Mouse (Mus musculus): Measurements from ENCODE around the gene Tas1r2.

The Tas1r2 gene

GRCm38 (mm10) chr4:139653238-139653637 is at the start of gene Tas1r2:
Tas1r2 (plus strand) TSS chr4:139653538.
- DNase-seq (ENCODE audit: low read depth in 2 of 2, low spot score in 2 of 2) = no peak

- DNase-seq (ENCODE audit: low read depth in 2 of 2, low spot score in 2 of 2) = no peak
These were observed 48.1 kb upstream of the Tas1r2 start for GRCm38 (mm10) chr4:139605216-139605615.

- DNase-seq (ENCODE audit: low read depth in 2 of 2, low spot score in 2 of 2) = no peak
These were observed 46.6 kb upstream of the Tas1r2 start for GRCm38 (mm10) chr4:139606732-139607131.

- DNase-seq (ENCODE audit: low read depth in 2 of 2, low spot score in 2 of 2) = no peak
These were observed 44.4 kb upstream of the Tas1r2 start for GRCm38 (mm10) chr4:139608975-139609374.

GRCm38 (mm10) chr4:139610954-139611353 is 42.4 kb upstream of the Tas1r2 start:
- DNase-seq (ENCODE audit: low read depth in 2 of 2, low spot score in 2 of 2) = no peak

GRCm38 (mm10) chr4:139611542-139611953 is 41.8 kb upstream of the Tas1r2 start:
- DNase-seq (ENCODE audit: low read depth in 2 of 2, low spot score in 2 of 2) = peak; percentile 77 to 83

GRCm38 (mm10) chr4:139614524-139615260 is 38.6 kb upstream of the Tas1r2 start:
- DNase-seq (ENCODE audit: low read depth in 2 of 2, low spot score in 2 of 2) = no peak

- DNase-seq (ENCODE audit: low read depth in 2 of 2, low spot score in 2 of 2) = peak; percentile 52 to 65
These were observed 36.9 kb upstream of the Tas1r2 start for GRCm38 (mm10) chr4:139616276-139617000.

GRCm38 (mm10) chr4:139617001-139617364 is 36.4 kb upstream of the Tas1r2 start:
- DNase-seq (ENCODE audit: low read depth in 2 of 2, low spot score in 2 of 2) = no peak

GRCm38 (mm10) chr4:139619765-139620164 is 33.6 kb upstream of the Tas1r2 start:
- no peak for DNase-seq (ENCODE audit: low read depth in 2 of 2, low spot score in 2 of 2)

GRCm38 (mm10) chr4:139622373-139623282 is 30.7 kb upstream of the Tas1r2 start, which contains the start of gene Aldh4a1:
Aldh4a1 (plus strand) TSS chr4:139622866.
- peak; percentile 80 to 81 for DNase-seq (ENCODE audit: low read depth in 2 of 2, low spot score in 2 of 2)

- no peak for DNase-seq (ENCODE audit: low read depth in 2 of 2, low spot score in 2 of 2)
These were observed 29.8 kb upstream of the Tas1r2 start for GRCm38 (mm10) chr4:139623434-139624115.

GRCm38 (mm10) chr4:139624116-139624489 is 29.2 kb upstream of the Tas1r2 start:
- no peak for DNase-seq (ENCODE audit: low read depth in 2 of 2, low spot score in 2 of 2)

- DNase-seq (ENCODE audit: low read depth in 2 of 2, low spot score in 2 of 2) = no peak
These were observed 28.6 kb upstream of the Tas1r2 start for GRCm38 (mm10) chr4:139624706-139625105.

- DNase-seq (ENCODE audit: low read depth in 2 of 2, low spot score in 2 of 2) = no peak
These were observed 26.0 kb upstream of the Tas1r2 start for GRCm38 (mm10) chr4:139627361-139627760.

GRCm38 (mm10) chr4:139630171-139630570 is 23.2 kb upstream of the Tas1r2 start:
- DNase-seq (ENCODE audit: low read depth in 2 of 2, low spot score in 2 of 2) = no peak

- no peak for DNase-seq (ENCODE audit: low read depth in 2 of 2, low spot score in 2 of 2)
These were observed 22.2 kb upstream of the Tas1r2 start for GRCm38 (mm10) chr4:139631141-139631540.

GRCm38 (mm10) chr4:139631569-139632253 is 21.6 kb upstream of the Tas1r2 start:
- DNase-seq (ENCODE audit: low read depth in 2 of 2, low spot score in 2 of 2) = no peak

GRCm38 (mm10) chr4:139632254-139632580 is 21.1 kb upstream of the Tas1r2 start:
- DNase-seq (ENCODE audit: low read depth in 2 of 2, low spot score in 2 of 2) = no peak

- DNase-seq (ENCODE audit: low read depth in 2 of 2, low spot score in 2 of 2) = peak; percentile 56 to 71
These were observed 17.0 kb upstream of the Tas1r2 start for GRCm38 (mm10) chr4:139636373-139636772.

Data from CD8-positive naive resting alpha-beta T cell, adult 2 months (primary cell).